Mouse (Mus musculus) thymus, adult 2 months (tissue): ENCODE measurements at regions not wholly inside any gene's neighbourhood (a gene's known extent, or its start where the extent isn't known, plus 50 kb on each side); places are given as distances from the start of the nearest gene placed in this dataset.

Experiments used
- DNase-seq: peaks from one replicate; pipeline ENCODE4 v3.0.0; 2021
- H3K27ac ChIP-seq: fragments of 200-500 bp; 2 replicates; pipeline ENCODE4 v1.5.1; 2012; ENCODE audit warnings: low read length, control low read depth; ENCODE audit not compliant: control insufficient read depth, insufficient read depth
- H3K27me3 ChIP-seq: fragments of 200-500 bp; 2 replicates; pipeline ENCODE4 v1.6.1; 2012; ENCODE audit warnings: mild to moderate bottlenecking, low read length, moderate library complexity, mixed read lengths; ENCODE audit not compliant: control insufficient read depth, insufficient read depth
- H3K36me3 ChIP-seq: fragments of 200-500 bp; 2 replicates; pipeline ENCODE4 v1.6.1; 2012; ENCODE audit warnings: mild to moderate bottlenecking, low read length, moderate library complexity; ENCODE audit not compliant: control insufficient read depth, insufficient read depth
- H3K4me1 ChIP-seq: fragments of 200-500 bp; replicated peaks from 2 replicates; pipeline ENCODE4 v1.6.1; 2012; ENCODE audit warnings: low read length; ENCODE audit not compliant: control insufficient read depth, insufficient read depth
- H3K4me3 ChIP-seq: fragments of 200-500 bp; 2 replicates; pipeline ENCODE4 v1.5.1; 2012; ENCODE audit warnings: mild to moderate bottlenecking, low read length, control low read depth, moderate library complexity; ENCODE audit not compliant: control insufficient read depth, insufficient read depth
- CTCF ChIP-seq: fragments of 200-500 bp; IDR thresholded peaks from 2 replicates; pipeline ENCODE4 v1.5.1; 2012; ENCODE audit warnings: mild to moderate bottlenecking, control low read depth, low read length, moderate library complexity, borderline replicate concordance; ENCODE audit not compliant: control insufficient read depth, poor library complexity, insufficient read depth; ENCODE audit errors: extremely low read depth
- POLR2A ChIP-seq: fragments of 200-500 bp; IDR thresholded peaks from 2 replicates; pipeline ENCODE4 v1.6.1; 2012; ENCODE audit warnings: mild to moderate bottlenecking, low read length, control low read depth, moderate library complexity; ENCODE audit not compliant: control insufficient read depth, poor library complexity, insufficient read depth; ENCODE audit errors: extremely low read depth
- WGBS: fragments of 180-500 bp; shearing (Covaris S2); methylation state at CpG from one replicate; pipeline ENCODE4 v1.1.7; 2018; 5-methylcytosine and 5-hydroxymethylcytosine counted together

DNA sequence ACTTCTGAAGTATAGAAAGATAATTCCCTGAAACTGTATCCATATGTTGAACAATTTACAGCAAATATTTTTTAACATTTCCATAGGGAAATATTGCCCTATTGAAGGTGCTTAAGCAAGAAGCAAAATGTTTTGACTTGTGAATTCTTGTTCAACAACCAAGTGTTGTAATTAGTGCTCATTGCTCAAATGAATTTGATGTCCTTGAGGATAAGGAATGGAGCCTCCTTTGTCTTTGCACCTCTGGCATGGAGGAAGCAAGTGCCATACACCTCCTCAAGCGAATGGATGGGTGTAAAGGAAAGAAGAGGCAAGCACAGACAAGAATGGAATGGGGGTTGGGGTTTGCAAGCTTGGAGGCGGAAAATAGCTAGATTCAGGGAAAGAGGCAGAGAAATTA lies 59.2 kb upstream of the Agbl1 start:
- Histone ChIP-seq H3K27me3 (no peaks in the 10 kb centered on the region), H3K4me1 (no peaks in the 10 kb centered on the region), H3K27ac (no peak overlapping the region), H3K4me3 (no peak overlapping the region), H3K36me3 (no peaks in the 10 kb centered on the region)
- TF ChIP-seq POLR2A (no peak), CTCF (no peak)
- 85% methylated on average over 2 of the region's 2 CpGs for WGBS
- no peak for DNase-seq

DNA sequence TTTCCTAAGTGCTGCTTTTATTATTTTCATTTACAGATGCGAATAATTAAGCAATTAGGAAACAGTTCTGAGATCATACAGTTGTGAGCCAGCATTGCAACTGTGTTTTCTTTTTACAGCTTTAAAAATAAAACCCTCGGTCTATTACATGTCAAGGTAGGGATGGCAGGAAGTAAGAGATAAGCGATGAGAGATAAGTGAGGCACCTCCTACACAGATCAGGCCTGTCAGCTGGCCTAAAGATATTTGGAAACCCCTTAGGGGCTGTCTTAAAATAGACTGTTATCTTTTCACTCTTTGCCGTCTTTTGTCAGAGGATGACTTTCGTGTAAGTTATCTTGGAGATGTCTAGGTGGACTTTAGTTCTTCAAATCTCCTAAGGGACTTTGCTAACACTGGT lies 53.5 kb upstream of the Agbl1 start:
- no peak overlapping the region for H3K4me3 ChIP-seq
- 43% methylated on average over 5 of the region's 5 CpGs for WGBS
- H3K4me1 ChIP-seq, result no peaks in the 10 kb centered on the region
- DNase-seq, result no peak
- no peaks in the 10 kb centered on the region for H3K36me3 ChIP-seq
- H3K27ac ChIP-seq, result no peak overlapping the region
- H3K27me3 ChIP-seq, result no peaks in the 10 kb centered on the region
- no peak for TF ChIP-seq CTCF
- no peak for TF ChIP-seq POLR2A

- Histone ChIP-seq H3K27me3 (no peaks in the 10 kb centered on the region), H3K4me3 (no peak overlapping the region), H3K4me1 (no peaks in the 10 kb centered on the region), H3K36me3 (no peaks in the 10 kb centered on the region), H3K27ac (no peak overlapping the region)
- TF ChIP-seq POLR2A, result no peak
- TF ChIP-seq CTCF, result no peak
- DNase-seq, result no peak
- WGBS, result 64% methylated on average over 2 of the region's 2 CpGs
These were observed 52.3 kb upstream of the Agbl1 start for GRCm38 (mm10) chr7:76177420-76177819.
